Mouse (Mus musculus): ENCODE measurements around the gene Slc23a3. TPM values are rescaled to one million over a fixed set of nuclear protein-coding genes. Genes with fewer than 3 reads are reported as not detected.

Gene Slc23a3
- total RNA-seq, 2 experiments from 2014 or later, result 0.13 TPM; not detected in 1

GRCm38 (mm10) chr1:75140601-75141190 is 7.0 kb upstream of the Slc23a3 start:
- no peak for DNase-seq

- no peak for DNase-seq
These were observed 4.8 kb upstream of the Slc23a3 start for GRCm38 (mm10) chr1:75138448-75138847.

DNA sequence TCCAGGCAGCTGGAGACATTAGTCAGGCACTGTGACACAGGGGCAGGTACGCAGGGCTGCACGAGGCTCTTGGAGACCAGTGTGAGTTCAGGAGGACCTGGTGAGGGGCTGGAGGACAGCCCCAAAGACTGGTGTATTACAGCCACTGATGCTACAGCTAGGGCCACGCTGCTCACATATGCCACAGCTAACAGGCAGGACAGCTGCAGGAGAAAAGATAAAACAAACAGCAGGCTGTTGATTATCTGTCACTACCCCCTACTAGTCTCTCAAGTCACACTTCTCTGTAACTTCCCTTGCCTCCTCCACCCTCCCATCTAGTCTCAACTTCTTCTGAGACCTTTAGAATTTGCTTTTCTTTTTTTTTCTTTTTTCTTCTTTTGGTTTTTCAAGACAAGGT is 3.0 kb upstream of the Slc23a3 start:
- no peak for DNase-seq

DNA sequence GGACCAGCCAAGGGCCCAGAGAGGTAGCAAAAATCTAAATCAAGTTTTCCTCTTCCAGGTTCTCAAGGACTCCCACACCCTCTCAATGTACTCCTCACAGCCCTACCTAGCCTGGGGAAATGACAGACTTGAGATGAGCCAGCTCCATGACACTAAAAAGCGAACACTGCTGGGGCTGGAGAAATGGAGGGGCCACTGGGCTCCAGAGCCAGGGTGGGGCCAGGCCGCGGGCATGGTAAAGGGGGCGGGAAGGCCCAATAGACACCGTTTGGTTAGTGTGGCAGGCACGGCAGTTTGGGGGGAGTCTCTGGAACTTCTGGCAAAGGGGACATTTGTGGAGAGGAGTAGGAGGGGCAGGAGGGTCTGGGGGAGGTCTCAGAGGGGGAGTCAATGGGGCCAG is 2.6 kb upstream of the Slc23a3 start:
- no peak for DNase-seq

- no peak for DNase-seq
These were observed 5.0 kb downstream of the Slc23a3 start for GRCm38 (mm10) chr1:75128641-75129040.

DNA sequence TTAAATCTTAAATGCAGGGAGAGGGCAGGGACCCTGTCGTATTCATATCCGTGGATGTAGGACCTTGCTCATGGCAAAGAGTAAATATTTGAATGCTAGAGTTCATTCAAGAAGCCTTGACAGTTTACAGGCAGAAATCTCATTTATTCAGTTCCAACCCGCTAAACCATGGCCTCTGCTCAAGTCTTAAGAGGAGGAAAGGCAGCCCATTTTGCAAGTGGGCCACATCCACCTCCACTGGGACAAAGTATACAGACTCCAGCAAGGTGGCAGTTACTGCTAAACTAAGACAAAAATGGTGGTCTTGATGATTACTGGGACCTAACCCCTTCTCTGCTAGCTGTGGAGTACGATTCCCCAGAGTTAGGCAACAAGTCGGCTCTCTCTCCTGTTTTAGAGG is 8.3 kb downstream of the Slc23a3 start:
- no peak for DNase-seq

- DNase-seq, result peak; percentile 93
These were observed 9.1 kb downstream of the Slc23a3 start, which contains the start of gene Nhej1 for GRCm38 (mm10) chr1:75124346-75125321. Nhej1 (minus strand) TSS chr1:75125200.

DNA sequence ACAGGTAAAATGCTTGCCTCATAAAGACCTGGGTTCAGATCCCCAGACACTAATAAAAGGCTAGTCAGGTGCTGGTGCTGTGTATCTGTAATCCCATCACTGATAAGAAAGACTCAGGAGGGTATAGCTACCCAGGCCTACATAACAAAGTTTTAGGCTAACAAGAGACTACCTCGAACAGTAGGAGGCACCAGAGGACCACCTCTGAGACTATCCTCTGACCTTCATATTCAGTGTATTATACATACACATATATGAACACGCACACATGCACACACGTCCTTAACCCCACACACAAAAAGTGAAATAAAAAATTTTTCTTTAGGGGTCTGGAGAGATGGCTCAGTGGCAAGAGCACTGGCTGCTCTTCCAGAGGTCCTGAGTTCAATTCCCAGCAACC is 11.5 kb downstream of the Slc23a3 start:
- no peak for DNase-seq

Other genes starting within 250 kb of the Slc23a3 start
- not detected for gene Fev, start 248.5 kb downstream of the Slc23a3 start, total RNA-seq (2021)
- gene Cryba2, start 240.7 kb downstream of the Slc23a3 start, total RNA-seq (2021), result not detected
- gene Cfap65, start 198.3 kb downstream of the Slc23a3 start, total RNA-seq (2021), result not detected
- gene Ihh, start 182.2 kb downstream of the Slc23a3 start, total RNA-seq (2021), result under 1 TPM in 1 of 2 experiments, not detected in 1; 0.15 TPM
- 1 to 10 TPM; 5.3 to 6.1 TPM for gene Nhej1, start 8.7 kb downstream of the Slc23a3 start, total RNA-seq (2021)
- 10 to 100 TPM; 12.9 to 13.3 TPM for gene Cnppd1, start 8.8 kb upstream of the Slc23a3 start, total RNA-seq (2021)
- gene Retreg2, start 8.9 kb upstream of the Slc23a3 start, total RNA-seq (2021), result 1 to 10 TPM; 7.8 to 9.7 TPM
- gene Zfand2b, start 34.8 kb upstream of the Slc23a3 start, total RNA-seq (2021), result 10 to 100 TPM; 12.8 to 16.8 TPM
- 10 to 100 TPM; 23.5 to 31.0 TPM for gene Abcb6, start 46.5 kb upstream of the Slc23a3 start, total RNA-seq (2021)
- 1 to 10 TPM; 4.3 to 5.0 TPM for gene Ankzf1, start 58.3 kb upstream of the Slc23a3 start, total RNA-seq (2021)
- gene Atg9a, start 58.3 kb upstream of the Slc23a3 start, total RNA-seq (2021), result 10 to 100 TPM; 85.5 to 88.1 TPM
- 1 to 10 TPM; 1.9 to 2.7 TPM for gene Glb1l, start 76.9 kb upstream of the Slc23a3 start, total RNA-seq (2021)
- 10 to 100 TPM; 23.1 to 26.0 TPM for gene Stk16, start 76.9 kb upstream of the Slc23a3 start, total RNA-seq (2021)
- gene Tuba4a, start 86.0 kb upstream of the Slc23a3 start, total RNA-seq (2021), result 100 to 1,000 TPM; 749 to 982 TPM
- not detected for gene A630095N17Rik, start 98.2 kb upstream of the Slc23a3 start, total RNA-seq (2021)
- gene Dnajb2, start 102.5 kb upstream of the Slc23a3 start, total RNA-seq (2021), result 10 to 100 TPM; 58.4 to 60.9 TPM
- not detected for gene Ptprn, start 130.6 kb upstream of the Slc23a3 start, total RNA-seq (2021)
- gene Resp18, start 144.5 kb upstream of the Slc23a3 start, total RNA-seq (2021), result not detected
- 10 to 100 TPM; 46.1 to 51.4 TPM for gene Dnpep, start 184.1 kb upstream of the Slc23a3 start, total RNA-seq (2021)
- 1,000 to 10,000 TPM; 1,914 to 2,104 TPM for gene Des, start 226.4 kb upstream of the Slc23a3 start, total RNA-seq (2021)
- 100 to 1,000 TPM; 200 to 244 TPM for gene Speg, start 241.4 kb upstream of the Slc23a3 start, total RNA-seq (2021)